Mouse (Mus musculus): ENCODE results near the gene Slc25a34.

Slc25a34 gene

GRCm38 (mm10) chr4:141574789-141575702 is 48.6 kb downstream of the Slc25a34 start:
- DNase-seq: peak; percentile 83

- no peak for DNase-seq
Measured at GRCm38 (mm10) chr4:141573359-141573966, 50.2 kb downstream of the Slc25a34 start.

GRCm38 (mm10) chr4:141572668-141573358 is 50.8 kb downstream of the Slc25a34 start:
- DNase-seq: no peak

GRCm38 (mm10) chr4:141571934-141572333 is 51.7 kb downstream of the Slc25a34 start:
- DNase-seq: no peak

GRCm38 (mm10) chr4:141571337-141571739 is 52.3 kb downstream of the Slc25a34 start:
- no peak for DNase-seq

GRCm38 (mm10) chr4:141570821-141571220 is 52.8 kb downstream of the Slc25a34 start:
- no peak for DNase-seq

GRCm38 (mm10) chr4:141570004-141570403 is 53.6 kb downstream of the Slc25a34 start:
- no peak for DNase-seq

- no peak for DNase-seq
Measured at GRCm38 (mm10) chr4:141568966-141569365, 54.7 kb downstream of the Slc25a34 start.
